Mouse (Mus musculus): ENCODE measurements around the gene Gm10715.
"Not testable (repeated sequence)": the region's sequence is repeated elsewhere in the genome, so short reads cannot be mapped to it uniquely, and the experiment has no call there.

Gene Gm10715

DNA sequence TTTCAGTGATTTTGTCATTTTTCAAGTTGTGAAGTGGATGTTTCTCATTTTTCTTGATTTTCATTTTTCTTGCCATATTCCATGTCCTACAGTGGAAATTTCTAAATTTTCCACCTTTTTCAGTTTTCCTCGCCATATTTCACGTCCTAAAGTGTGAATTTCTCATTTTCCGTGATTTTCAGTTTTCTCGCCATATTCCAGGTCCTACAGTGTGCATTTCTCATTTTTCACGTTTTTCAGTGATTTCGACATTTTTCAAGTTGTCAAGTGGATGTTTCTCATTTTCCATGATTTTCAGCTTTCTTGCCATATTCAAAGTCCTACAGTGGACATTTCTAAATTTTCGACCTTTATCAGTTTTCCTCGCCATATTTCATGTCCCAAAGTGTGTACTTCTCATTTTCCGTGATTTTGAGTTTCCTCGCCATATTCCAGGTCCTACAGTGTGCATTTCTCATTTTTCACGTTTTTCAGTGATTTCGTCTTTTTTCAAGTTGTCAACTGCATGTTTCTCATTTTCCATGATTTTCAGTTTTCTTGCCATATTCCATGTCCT, 11.7 kb upstream of the Gm10715 start, which contains the start of gene Gm10717:
Gene Gm10717, plus strand, starts transcription at position 506 of the 556 bp plus-strand sequence.
- peak; percentile 67 for DNase-seq (ENCODE audit: low spot score)

DNA sequence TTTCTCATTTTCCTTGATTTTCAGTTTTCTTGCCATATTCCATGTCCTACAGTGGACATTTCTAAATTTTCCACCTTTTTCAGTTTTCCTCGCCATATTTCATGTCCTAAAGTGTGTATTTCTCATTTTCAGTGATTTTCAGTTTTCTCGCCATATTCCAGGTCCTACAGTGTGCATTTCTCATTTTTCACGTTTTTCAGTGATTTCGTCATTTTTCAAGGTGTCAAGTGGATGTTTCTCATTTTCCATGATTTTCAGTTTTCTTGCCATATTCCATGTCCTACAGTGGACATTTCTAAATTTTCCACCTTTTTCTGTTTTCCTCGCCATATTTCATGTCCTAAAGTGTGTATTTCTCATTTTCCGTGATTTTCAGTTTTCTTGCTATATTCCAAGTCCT, 11.0 kb upstream of the Gm10715 start:
- DNase-seq (ENCODE audit: low spot score) = peak; percentile 76

GRCm38 (mm10) chr9:3026136-3026535, 10.5 kb upstream of the Gm10715 start:
- DNase-seq (ENCODE audit: low spot score) = not testable (repeated sequence)

DNA sequence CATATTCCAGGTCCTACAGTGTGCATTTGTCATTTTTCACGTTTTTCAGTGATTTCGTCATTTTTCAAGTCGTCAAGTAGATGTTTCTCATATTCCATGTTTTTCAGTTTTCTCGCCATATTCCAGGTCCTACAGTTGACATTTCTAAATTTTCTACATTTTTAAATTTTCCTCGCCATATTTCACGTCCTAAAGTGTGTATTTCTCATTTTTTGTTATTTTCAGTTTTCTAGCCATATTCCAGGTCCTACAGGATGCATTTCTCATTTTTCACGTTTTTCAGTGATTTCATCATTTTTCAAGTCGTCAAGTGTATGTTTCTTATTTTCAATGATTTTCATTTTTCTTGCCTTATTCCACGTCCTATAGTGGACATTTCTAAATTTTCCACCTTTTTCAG, 9.9 kb upstream of the Gm10715 start:
- not testable (repeated sequence) for DNase-seq (ENCODE audit: low spot score)

GRCm38 (mm10) chr9:3027200-3027599, 9.5 kb upstream of the Gm10715 start:
- DNase-seq (ENCODE audit: low spot score) = not testable (repeated sequence)

- peak; percentile 25 for DNase-seq (ENCODE audit: low spot score)
These were observed 7.2 kb upstream of the Gm10715 start for GRCm38 (mm10) chr9:3029276-3030000.

GRCm38 (mm10) chr9:3030677-3031318, 5.9 kb upstream of the Gm10715 start:
- not testable (repeated sequence) for DNase-seq (ENCODE audit: low spot score)

- not testable (repeated sequence) for DNase-seq (ENCODE audit: low spot score)
These were observed 2.4 kb upstream of the Gm10715 start, which contains the start of gene Gm17535 for GRCm38 (mm10) chr9:3034299-3034698. Gene Gm17535 (plus strand): TSS chr9:3034599.

- not testable (repeated sequence) for DNase-seq (ENCODE audit: low spot score)
These were observed 1.5 kb downstream of the Gm10715 start for GRCm38 (mm10) chr9:3038161-3038560.
